Mouse (Mus musculus): ENCODE data around the gene Rab3a.

DNA sequence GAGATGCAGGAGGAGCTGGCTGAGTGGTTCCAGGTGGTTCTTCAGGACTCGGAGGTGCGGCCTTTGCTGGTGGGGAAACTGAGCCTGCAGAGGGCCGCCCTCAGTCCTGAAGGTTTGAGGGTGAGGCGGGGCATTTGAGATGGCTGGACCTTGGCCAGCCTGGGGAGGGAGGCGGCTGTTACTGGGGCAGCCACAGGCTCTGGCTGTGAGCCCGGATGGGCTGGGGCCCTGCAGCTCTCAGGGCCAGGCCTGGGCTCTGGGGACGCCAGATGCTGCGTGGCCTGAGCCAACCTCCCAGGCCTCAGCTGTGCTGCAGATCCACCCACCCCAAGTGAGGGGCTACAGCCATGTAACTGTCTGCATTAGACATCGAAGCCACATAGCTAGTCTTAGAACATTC lies 19.4 kb downstream of the Rab3a start:
- TF ChIP-seq CTCF (IDR thresholded peaks at IDR 0.05; ENCODE audit: low read depth, low read length) (no peak), POLR2A (IDR thresholded peaks at IDR 0.05; ENCODE audit: extremely low read depth, insufficient read depth, low read length) (no peak)
